Mouse (Mus musculus) liver, embryonic 15.5 days (tissue): ENCODE measurements around the gene Mepe. TPM values are rescaled to one million over a fixed set of nuclear protein-coding genes. Genes with fewer than 3 reads are reported as not detected.

ENCODE experiments used
- ATAC-seq: fragments of 200-750 bp; cut with Nextera tagmentation; 2 replicates; pipeline ENCODE4 v1.8.0; 2017; ENCODE audit warnings: moderate number of reproducible peaks, mild to moderate bottlenecking, moderate library complexity; ENCODE audit not compliant: insufficient read depth
- H3K27ac ChIP-seq: fragments of 300-500 bp; sonication (generic); replicated peaks from 2 replicates; pipeline ENCODE4 v1.5.1; 2015; ENCODE audit warnings: mild to moderate bottlenecking, inconsistent platforms
- H3K27me3 ChIP-seq: fragments of 300-500 bp; sonication (generic); 2 replicates; pipeline ENCODE4 v1.6.1; 2015; ENCODE audit warnings: mild to moderate bottlenecking, inconsistent platforms
- H3K36me3 ChIP-seq: fragments of 300-500 bp; sonication (generic); replicated peaks from 2 replicates; pipeline ENCODE4 v1.6.1; 2015; ENCODE audit warnings: moderate library complexity, mild to moderate bottlenecking, inconsistent platforms
- H3K4me1 ChIP-seq: fragments of 300-500 bp; sonication (generic); replicated peaks from 2 replicates; pipeline ENCODE4 v1.6.1; 2015; ENCODE audit warnings: inconsistent platforms
- H3K4me2 ChIP-seq: fragments of 300-500 bp; sonication (generic); 2 replicates; pipeline ENCODE4 v1.6.1; 2015; ENCODE audit warnings: moderate library complexity, mild to moderate bottlenecking, inconsistent platforms
- H3K4me3 ChIP-seq: fragments of 300-500 bp; sonication (generic); replicated peaks from 2 replicates; pipeline ENCODE4 v1.5.1; 2015; ENCODE audit warnings: mild to moderate bottlenecking, inconsistent platforms
- H3K9ac ChIP-seq: fragments of 300-500 bp; sonication (generic); 2 replicates; pipeline ENCODE4 v1.6.1; 2015; ENCODE audit warnings: moderate library complexity, mild to moderate bottlenecking, inconsistent platforms
- H3K9me3 ChIP-seq: fragments of 300-500 bp; sonication (generic); replicated peaks from 2 replicates; pipeline ENCODE4 v1.6.1; 2016; ENCODE audit warnings: inconsistent platforms
- WGBS: fragments of 180-500 bp; shearing (Covaris S2); methylation state at CpG from one replicate; pipeline ENCODE4 v1.1.7; 2015; ENCODE audit warnings: mixed read lengths; ENCODE audit not compliant: insufficient replicate concordance; 5-methylcytosine and 5-hydroxymethylcytosine counted together
- microRNA-seq: library from miRNA; unstranded; fragments of <30 nt; microRNA quantifications from one replicate; pipeline ENCODE4, GENCODE M21; 2016
- polyA plus RNA-seq: library from polyadenylated mRNA; unstranded; fragments of >200 nt; fragmentation: Nextera tagmentation; extraction: Ambion mirVana; gene quantifications from 2 replicates; pipeline ENCODE4 v1.2.1, GENCODE M21; 2015

Gene Mepe
- polyA plus RNA-seq, 1 experiment from 2014 or later, result not detected

- H3K9ac ChIP-seq, result no peak overlapping the region
- H3K36me3 ChIP-seq, result no peaks in the 10 kb centered on the region
- H3K27ac ChIP-seq, result no peak overlapping the region
- no peak overlapping the region for H3K4me3 ChIP-seq
- WGBS, result 63% methylated on average over 7 of the region's 7 CpGs
- H3K9me3 ChIP-seq, result no peaks in the 10 kb centered on the region
- H3K27me3 ChIP-seq, result no peaks in the 10 kb centered on the region
- ATAC-seq, result no peak
- H3K4me2 ChIP-seq, result no peak overlapping the region
- no peaks in the 10 kb centered on the region for H3K4me1 ChIP-seq
These were observed 59.4 kb downstream of the Mepe start for GRCm38 (mm10) chr5:104384540-104384939.

GRCm38 (mm10) chr5:104385521-104385920 is 60.4 kb downstream of the Mepe start:
- WGBS, result 79% methylated on average over 16 of the region's 16 CpGs
- Histone ChIP-seq H3K4me3 (no peak overlapping the region), H3K27ac (no peak overlapping the region), H3K4me2 (no peak overlapping the region), H3K9ac (no peak overlapping the region), H3K4me1 (no peaks in the 10 kb centered on the region), H3K9me3 (no peaks in the 10 kb centered on the region), H3K36me3 (no peaks in the 10 kb centered on the region), H3K27me3 (no peaks in the 10 kb centered on the region)
- ATAC-seq, result no peak

GRCm38 (mm10) chr5:104386908-104387307 is 61.8 kb downstream of the Mepe start:
- Histone ChIP-seq H3K36me3 (no peaks in the 10 kb centered on the region), H3K27ac (no peak overlapping the region), H3K4me3 (no peak overlapping the region), H3K9ac (no peak overlapping the region), H3K4me1 (no peaks in the 10 kb centered on the region), H3K4me2 (no peak overlapping the region), H3K27me3 (no peaks in the 10 kb centered on the region), H3K9me3 (no peaks in the 10 kb centered on the region)
- 57% methylated on average over 5 of the region's 5 CpGs for WGBS
- ATAC-seq, result no peak

Small RNA genes within 50 kb of the gene (microRNA-seq; reads per million reads assigned to microRNA genes)
- gene Gm23616, result not detected

Other genes starting within 250 kb of the Mepe start
- not detected in 2 replicates for gene Gm17660, start 247.7 kb upstream of the Mepe start, polyA plus RNA-seq
- gene Sparcl1, start 211.6 kb upstream of the Mepe start, polyA plus RNA-seq, result 2.9 and 3.2 TPM in 2 replicates
- gene Dspp, start 154.6 kb upstream of the Mepe start, polyA plus RNA-seq, result not detected in 2 replicates
- gene Dmp1, start 122.7 kb upstream of the Mepe start, polyA plus RNA-seq, result not detected in 2 replicates
- gene Ibsp, start 26.2 kb upstream of the Mepe start, polyA plus RNA-seq, result 0.06 TPM in 1 of 2 replicates, not detected in the other
- gene Spp1, start 109.8 kb downstream of the Mepe start, polyA plus RNA-seq, result 7.3 and 18.7 TPM in 2 replicates
- 0.92 and 1.2 TPM in 2 replicates for gene Pkd2, start 134.1 kb downstream of the Mepe start, polyA plus RNA-seq
- 2.0 and 2.5 TPM in 2 replicates for gene BC005561, start 183.0 kb downstream of the Mepe start, polyA plus RNA-seq